Mouse (Mus musculus) spleen, adult 2 months (tissue): ENCODE measurements around the gene Pdzrn3. TPM values are rescaled to one million over a fixed set of nuclear protein-coding genes. Genes with fewer than 3 reads are reported as not detected.

Experiments used
- DNase-seq, 2 experiments: peaks; one replicate each; pipeline versions ENCODE4 v3.0.0 to v3.0.0-alpha.2; 2012 to 2021; ENCODE audit warnings: low spot score in 2 of 2, low read depth in 1 of 2
- H3K27ac ChIP-seq: fragments of 200-500 bp; 2 replicates; pipeline ENCODE4 v1.5.1; 2012; ENCODE audit warnings: low read length, inconsistent platforms; ENCODE audit not compliant: insufficient read depth
- H3K27me3 ChIP-seq: fragments of 200-500 bp; 2 replicates; pipeline ENCODE4 v1.6.1; 2012; ENCODE audit warnings: mild to moderate bottlenecking, moderate library complexity, low read length, inconsistent platforms; ENCODE audit not compliant: control insufficient read depth, insufficient read depth
- H3K36me3 ChIP-seq: fragments of 200-500 bp; 2 replicates; pipeline ENCODE4 v1.6.1; 2012; ENCODE audit warnings: mild to moderate bottlenecking, low read length, inconsistent platforms; ENCODE audit not compliant: control insufficient read depth, insufficient read depth
- H3K4me1 ChIP-seq: fragments of 200-500 bp; 2 replicates; pipeline ENCODE4 v1.6.1; 2011; ENCODE audit warnings: inconsistent platforms; ENCODE audit not compliant: control insufficient read depth, insufficient read depth, insufficient read length
- H3K4me3 ChIP-seq: fragments of 200-500 bp; 2 replicates; pipeline ENCODE4 v1.5.1; 2011; ENCODE audit warnings: mild to moderate bottlenecking, inconsistent platforms; ENCODE audit not compliant: insufficient read depth, insufficient read length; ENCODE audit errors: extremely low read depth
- CTCF ChIP-seq: fragments of 200-500 bp; IDR thresholded peaks from 2 replicates; pipeline ENCODE4 v1.5.1; 2011; ENCODE audit warnings: mild to moderate bottlenecking, inconsistent platforms; ENCODE audit not compliant: insufficient read depth, insufficient read length, insufficient replicate concordance; ENCODE audit errors: extremely low read depth
- POLR2A ChIP-seq: fragments of 200-500 bp; IDR thresholded peaks from 2 replicates; pipeline ENCODE4 v1.6.1; 2011; ENCODE audit warnings: low read depth, low read length, inconsistent platforms
- whole genome bisulfite sequencing: fragments of 180-500 bp; shearing (Covaris S2); methylation state at CpG from one replicate; pipeline ENCODE4 v1.1.7; 2018; 5-methylcytosine and 5-hydroxymethylcytosine counted together
- polyA plus RNA-seq: library from polyadenylated mRNA; depleted of rRNA; stranded (reverse); fragments of >200 nt; gene quantifications from 2 replicates; pipeline ENCODE4 v1.2.3, GENCODE M21; 2012

The Pdzrn3 gene
- polyA plus RNA-seq, 1 experiment = 1.9 TPM

DNA sequence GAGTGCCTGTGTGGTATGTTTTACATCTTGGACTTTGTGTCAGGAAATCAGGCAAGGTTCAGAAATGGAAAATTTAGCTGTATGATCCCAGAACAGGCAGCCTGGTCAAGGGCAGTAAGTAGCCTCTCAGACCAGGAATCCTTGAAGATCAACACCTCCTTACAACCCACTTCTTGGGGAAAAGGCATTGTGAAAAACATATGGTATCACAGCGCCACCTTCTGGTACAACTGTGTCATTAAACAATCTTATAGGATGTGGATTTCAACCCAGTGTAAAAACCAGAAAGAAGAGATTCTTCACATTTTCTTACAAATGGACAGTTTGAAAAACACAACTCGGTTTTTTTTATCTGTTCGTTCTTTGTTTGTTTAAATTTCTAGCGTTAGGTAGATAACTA lies 116.2 kb downstream of the Pdzrn3 start:
- Histone ChIP-seq H3K36me3 (no peaks in the 10 kb centered on the region), H3K27me3 (no peaks in the 10 kb centered on the region), H3K27ac (no peak overlapping the region), H3K4me1 (no peaks in the 10 kb centered on the region), H3K4me3 (no peak overlapping the region)
- TF ChIP-seq POLR2A (no peak), CTCF (no peak)
- DNase-seq = no peak
- 9% methylated on average over 4 of the region's 4 CpGs for WGBS

DNA sequence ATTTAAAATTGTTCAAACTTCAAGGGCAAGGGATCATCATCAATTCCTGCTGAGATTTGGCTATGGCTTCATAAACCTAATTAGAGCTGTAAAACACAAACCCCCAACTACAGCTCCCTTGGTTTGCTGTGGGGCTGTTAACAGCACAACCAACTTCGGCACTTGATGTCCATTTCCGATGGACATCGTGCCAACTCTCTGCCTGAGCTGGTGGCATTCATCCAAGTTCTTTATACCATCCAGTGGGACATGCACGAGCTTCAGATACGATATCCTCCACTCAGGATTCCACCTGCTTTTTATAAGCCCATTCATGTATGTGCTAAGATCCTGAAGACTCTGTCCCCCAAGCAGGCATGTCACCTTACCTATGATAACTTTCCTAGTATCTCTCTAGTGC lies 118.3 kb downstream of the Pdzrn3 start:
- H3K27ac ChIP-seq = no peak overlapping the region
- H3K36me3 ChIP-seq = no peaks in the 10 kb centered on the region
- no peaks in the 10 kb centered on the region for H3K27me3 ChIP-seq
- H3K4me3 ChIP-seq = no peak overlapping the region
- no peak for DNase-seq
- TF ChIP-seq CTCF = no peak
- TF ChIP-seq POLR2A = no peak
- no peaks in the 10 kb centered on the region for H3K4me1 ChIP-seq
- WGBS = 92% methylated on average over 5 of the region's 5 CpGs

DNA sequence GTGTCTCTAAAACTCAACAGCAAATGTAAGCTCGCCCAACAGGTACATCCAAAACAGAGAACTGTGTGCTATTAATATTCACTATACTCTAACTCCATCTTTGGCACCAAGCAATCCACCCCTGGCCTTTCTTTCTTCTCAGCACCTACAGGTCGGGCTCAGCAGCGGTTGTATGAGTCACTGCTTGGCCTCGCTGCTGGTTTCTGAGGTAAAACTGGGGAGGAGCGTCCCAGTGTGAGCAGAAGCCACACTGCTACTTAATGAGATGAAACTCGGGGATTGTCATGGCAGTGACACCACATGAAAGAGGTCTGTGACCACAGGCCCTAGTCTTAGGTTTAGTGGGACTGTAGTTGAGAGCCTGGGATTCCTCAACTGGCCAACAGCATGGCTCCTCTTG lies 120.3 kb downstream of the Pdzrn3 start:
- Histone ChIP-seq H3K4me3 (no peak overlapping the region), H3K4me1 (no peaks in the 10 kb centered on the region), H3K27me3 (no peaks in the 10 kb centered on the region), H3K36me3 (no peaks in the 10 kb centered on the region), H3K27ac (no peak overlapping the region)
- DNase-seq = no peak
- TF ChIP-seq CTCF (no peak), POLR2A (no peak)
- WGBS = 59% methylated on average over 6 of the region's 6 CpGs

DNA sequence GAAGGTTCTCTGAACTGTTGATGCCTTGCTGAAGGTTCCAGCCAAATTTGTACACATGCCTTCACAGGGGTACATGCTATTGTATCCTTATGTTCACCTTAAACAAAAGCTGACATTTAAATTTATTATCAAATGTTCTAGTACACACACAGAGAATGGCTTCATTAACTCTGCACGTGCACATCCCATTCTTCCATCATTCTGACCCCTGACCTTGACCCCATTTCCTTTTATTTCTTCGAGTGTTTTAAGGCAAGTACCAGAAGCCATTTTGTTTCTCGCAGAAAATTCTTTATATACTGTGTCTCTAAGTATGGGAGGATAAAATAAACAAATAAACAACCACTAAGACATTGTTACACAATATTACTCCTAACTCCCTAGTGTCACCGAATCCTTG lies 123.0 kb downstream of the Pdzrn3 start:
- H3K27me3 ChIP-seq = no peaks in the 10 kb centered on the region
- no peak overlapping the region for H3K4me3 ChIP-seq
- no peaks in the 10 kb centered on the region for H3K4me1 ChIP-seq
- DNase-seq = no peak
- WGBS = 72% methylated on average over 4 of the region's 4 CpGs
- TF ChIP-seq CTCF (no peak), POLR2A (no peak)
- no peaks in the 10 kb centered on the region for H3K36me3 ChIP-seq
- no peak overlapping the region for H3K27ac ChIP-seq

DNA sequence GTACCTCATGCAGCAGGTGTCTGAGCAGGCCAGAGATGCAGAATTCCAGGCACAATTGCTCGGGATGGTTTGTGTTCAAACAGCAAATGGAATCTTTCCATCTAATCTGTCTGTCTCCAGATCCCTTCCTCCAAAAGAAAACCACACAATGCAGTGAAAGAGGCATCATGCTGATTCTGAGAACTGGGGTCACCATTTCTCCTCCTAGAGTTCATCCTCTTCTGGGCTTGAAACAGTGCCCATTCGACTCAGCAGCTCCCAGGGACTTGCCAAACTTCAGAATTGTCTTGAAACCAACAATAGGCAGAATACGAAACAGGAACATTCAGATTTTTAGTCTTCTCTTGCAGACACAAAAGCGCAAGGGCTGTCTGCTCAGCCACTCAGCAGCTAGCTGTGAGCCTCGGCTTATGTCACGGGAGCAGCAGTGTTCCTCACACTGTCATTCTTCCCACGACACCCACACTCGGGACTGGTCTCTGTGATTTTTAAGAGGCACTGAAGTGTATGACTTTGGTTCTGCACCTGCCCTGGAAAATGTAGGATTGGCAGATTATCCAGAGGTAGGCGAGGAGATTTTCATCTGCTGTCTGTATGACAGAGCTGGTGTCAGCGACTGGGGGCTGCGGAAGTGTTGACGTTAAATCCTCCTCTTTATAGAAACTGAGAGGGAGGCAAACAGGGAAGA lies 125.6 kb downstream of the Pdzrn3 start:
- Histone ChIP-seq H3K4me3 (no peak overlapping the region), H3K36me3 (no peaks in the 10 kb centered on the region), H3K4me1 (no peaks in the 10 kb centered on the region), H3K27ac (no peak overlapping the region), H3K27me3 (no peaks in the 10 kb centered on the region)
- TF ChIP-seq CTCF (no peak), POLR2A (no peak)
- DNase-seq = no peak
- 82% methylated on average over 12 of the region's 12 CpGs for WGBS

DNA sequence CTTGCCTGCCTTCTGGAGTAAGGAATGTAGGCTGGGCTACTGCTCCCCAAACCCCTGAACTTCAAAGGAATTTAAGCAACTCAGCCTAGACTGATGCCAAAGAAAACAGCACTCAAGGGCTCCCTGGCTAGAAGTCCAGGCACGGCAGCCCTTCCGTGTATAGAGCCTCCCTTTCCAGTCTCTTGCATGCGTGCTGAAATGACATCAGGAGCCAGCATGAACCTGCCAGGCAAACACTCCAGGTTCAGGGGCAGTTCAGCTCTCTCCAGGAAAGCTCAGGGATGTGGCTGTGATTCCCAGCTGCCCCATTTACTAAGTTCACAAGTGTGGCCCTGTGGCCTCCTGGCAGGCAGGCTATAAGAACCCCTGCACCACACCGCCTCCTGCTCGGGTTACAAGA lies 126.5 kb downstream of the Pdzrn3 start:
- DNase-seq = no peak
- H3K27me3 ChIP-seq = no peaks in the 10 kb centered on the region
- no peaks in the 10 kb centered on the region for H3K4me1 ChIP-seq
- no peak overlapping the region for H3K4me3 ChIP-seq
- no peak overlapping the region for H3K27ac ChIP-seq
- no peak for TF ChIP-seq POLR2A
- no peak for TF ChIP-seq CTCF
- WGBS = 83% methylated on average over 5 of the region's 5 CpGs
- no peaks in the 10 kb centered on the region for H3K36me3 ChIP-seq

DNA sequence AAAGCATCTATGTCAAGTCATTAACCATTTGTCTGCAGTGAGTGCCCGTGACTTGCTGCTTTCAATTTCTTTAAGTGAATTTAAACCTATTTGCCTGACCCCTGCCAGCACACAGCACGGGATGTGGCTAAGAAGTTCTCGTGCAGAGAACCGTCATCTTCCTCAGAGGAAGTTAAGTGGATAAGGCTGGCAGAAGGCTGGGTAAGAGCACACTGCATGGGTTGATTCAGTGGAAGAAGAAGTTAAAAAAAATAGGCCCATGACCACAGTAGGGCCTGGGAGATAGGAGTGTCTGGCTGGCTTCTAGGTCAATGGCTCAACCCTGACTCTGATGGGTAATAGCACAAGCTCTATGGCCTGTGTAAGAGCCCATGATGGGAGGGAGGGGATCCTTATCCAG lies 131.6 kb downstream of the Pdzrn3 start:
- H3K27ac ChIP-seq = no peak overlapping the region
- no peak for DNase-seq
- H3K4me1 ChIP-seq = no peaks in the 10 kb centered on the region
- TF ChIP-seq POLR2A = no peak
- TF ChIP-seq CTCF = no peak
- 44% methylated on average over 4 of the region's 4 CpGs for WGBS
- H3K4me3 ChIP-seq = no peak overlapping the region
- H3K36me3 ChIP-seq = no peaks in the 10 kb centered on the region
- no peaks in the 10 kb centered on the region for H3K27me3 ChIP-seq
